Mouse (Mus musculus): ENCODE results near the gene Tnfrsf14. TPM values are rescaled to one million over a fixed set of nuclear protein-coding genes. Genes with fewer than 3 reads are reported as not detected.
A peak's percentile ranks its signal among the peaks of the same experiment; 100 is the strongest.

Gene Tnfrsf14
- 87.7 and 134 TPM in 2 replicates for polyA plus RNA-seq (2012; rRNA removed)

- 24% methylated on average over 12 of the region's 12 CpGs for WGBS
- DNase-seq (ENCODE audit: low read depth, low spot score), result no peak
Measured at GRCm38 (mm10) chr4:154928395-154929087, at the start of gene Tnfrsf14. Gene Tnfrsf14 (minus strand): TSS chr4:154928563.

- DNase-seq (ENCODE audit: low read depth, low spot score), result no peak
- 78% methylated on average over 11 of the region's 11 CpGs for WGBS
Measured at GRCm38 (mm10) chr4:154974163-154974611, 45.8 kb upstream of the Tnfrsf14 start.

DNA sequence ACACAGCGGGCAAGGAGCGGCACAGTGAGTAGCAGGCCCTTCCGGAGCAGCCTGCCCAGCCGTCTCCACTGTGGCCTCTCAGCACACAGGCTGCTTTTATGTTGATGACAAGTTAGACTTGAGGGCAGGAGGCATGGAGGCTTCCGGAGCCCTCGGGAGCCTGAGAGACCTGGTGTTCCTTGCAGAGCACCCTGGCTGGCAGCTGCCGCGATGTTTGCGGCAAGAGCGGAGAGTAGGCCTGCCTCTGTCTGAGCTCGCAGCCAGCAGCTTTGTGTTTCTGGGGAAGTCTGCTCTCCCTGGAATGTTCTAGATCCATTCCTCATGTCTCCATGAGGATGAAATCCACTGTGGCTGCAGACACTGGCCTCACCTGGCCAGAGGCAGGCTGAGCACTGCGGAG lies 44.2 kb upstream of the Tnfrsf14 start:
- 95% methylated on average over 12 of the region's 12 CpGs for WGBS
- DNase-seq (ENCODE audit: low read depth, low spot score), result no peak

DNA sequence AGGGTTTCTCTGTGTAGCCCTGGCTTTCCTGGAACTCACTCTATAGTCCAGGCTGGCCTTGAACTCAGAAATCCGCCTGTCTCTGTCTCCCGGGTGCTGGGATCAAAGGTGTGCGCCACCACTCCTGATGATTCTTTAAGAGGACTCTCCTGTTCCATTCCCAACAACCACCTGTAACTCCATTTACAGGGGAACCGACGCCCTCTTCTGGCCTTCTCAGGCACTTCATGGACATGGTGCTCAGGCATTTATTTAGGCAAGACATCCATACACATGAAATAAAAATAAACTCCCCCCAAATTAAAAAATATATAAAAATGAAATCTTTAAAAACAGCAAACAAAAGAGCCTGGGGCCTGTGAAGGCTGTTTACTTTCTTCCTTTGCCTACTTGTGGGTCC lies 38.8 kb upstream of the Tnfrsf14 start:
- 59% methylated on average over 5 of the region's 5 CpGs for WGBS
- no peak for DNase-seq (ENCODE audit: low read depth, low spot score)

DNA sequence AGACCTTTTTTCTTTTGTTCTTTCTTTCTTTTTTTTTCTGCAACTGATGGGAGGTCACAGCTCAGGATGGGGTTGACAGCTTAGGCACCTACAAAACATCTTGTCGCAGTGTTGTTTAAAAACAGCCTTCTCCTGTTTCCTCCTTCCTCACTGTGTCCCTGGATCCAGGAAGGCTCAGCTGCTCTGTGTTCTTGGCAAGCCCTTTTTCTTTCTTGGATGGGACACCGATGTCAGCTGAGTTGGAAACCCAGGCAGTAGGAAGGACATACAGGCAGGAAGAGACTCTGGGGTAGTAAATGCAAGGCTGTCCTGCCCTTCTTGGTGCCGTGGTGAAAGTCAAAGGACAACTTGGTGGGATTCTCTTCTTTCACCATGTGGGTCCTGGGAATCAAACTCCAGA lies 37.5 kb upstream of the Tnfrsf14 start:
- no peak for DNase-seq (ENCODE audit: low read depth, low spot score)
- WGBS, result 58% methylated on average over 3 of the region's 3 CpGs

GRCm38 (mm10) chr4:154964581-154965235 lies 36.3 kb upstream of the Tnfrsf14 start:
- no peak for DNase-seq (ENCODE audit: low read depth, low spot score)
- WGBS, result under 1% methylated on average over 36 of the region's 36 CpGs

DNA sequence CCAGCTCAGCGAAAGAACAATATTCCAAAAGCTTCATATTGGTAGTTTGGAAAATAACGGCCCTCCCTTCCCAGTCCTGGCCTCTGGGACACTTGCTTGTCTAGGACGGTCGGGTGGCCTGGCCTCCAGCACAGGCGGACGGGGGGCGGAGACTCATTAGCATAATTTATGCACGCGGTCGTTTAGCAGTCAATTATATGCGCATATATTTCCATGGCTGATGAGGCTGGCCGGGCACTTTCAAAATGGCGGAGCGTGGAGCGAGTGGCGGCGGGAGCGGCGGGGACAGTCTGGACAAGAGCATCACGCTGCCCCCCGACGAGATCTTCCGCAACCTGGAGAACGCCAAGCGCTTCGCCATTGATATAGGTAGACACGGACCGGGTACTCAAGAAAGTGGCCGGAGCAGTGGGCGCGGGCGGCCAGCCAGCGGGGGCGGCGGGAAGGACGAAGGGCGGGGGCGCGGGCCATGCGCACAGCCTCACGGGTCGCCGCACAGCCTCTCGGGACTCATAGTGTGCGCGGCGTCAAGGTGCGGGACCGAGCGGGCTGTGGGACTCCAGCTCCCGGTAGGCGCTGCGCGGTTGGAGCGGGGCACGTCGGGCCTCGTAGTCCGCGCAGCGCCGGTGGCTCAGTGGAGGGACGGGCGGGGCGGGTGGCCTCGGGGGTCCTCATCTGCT lies 35.7 kb upstream of the Tnfrsf14 start, which contains the start of gene Pank4:
Gene Pank4, plus strand, starts transcription at position 223 of the 680 bp plus-strand sequence.
- WGBS, result under 1% methylated on average over 66 of the region's 66 CpGs
- DNase-seq (ENCODE audit: low read depth, low spot score), result peak; percentile 85

DNA sequence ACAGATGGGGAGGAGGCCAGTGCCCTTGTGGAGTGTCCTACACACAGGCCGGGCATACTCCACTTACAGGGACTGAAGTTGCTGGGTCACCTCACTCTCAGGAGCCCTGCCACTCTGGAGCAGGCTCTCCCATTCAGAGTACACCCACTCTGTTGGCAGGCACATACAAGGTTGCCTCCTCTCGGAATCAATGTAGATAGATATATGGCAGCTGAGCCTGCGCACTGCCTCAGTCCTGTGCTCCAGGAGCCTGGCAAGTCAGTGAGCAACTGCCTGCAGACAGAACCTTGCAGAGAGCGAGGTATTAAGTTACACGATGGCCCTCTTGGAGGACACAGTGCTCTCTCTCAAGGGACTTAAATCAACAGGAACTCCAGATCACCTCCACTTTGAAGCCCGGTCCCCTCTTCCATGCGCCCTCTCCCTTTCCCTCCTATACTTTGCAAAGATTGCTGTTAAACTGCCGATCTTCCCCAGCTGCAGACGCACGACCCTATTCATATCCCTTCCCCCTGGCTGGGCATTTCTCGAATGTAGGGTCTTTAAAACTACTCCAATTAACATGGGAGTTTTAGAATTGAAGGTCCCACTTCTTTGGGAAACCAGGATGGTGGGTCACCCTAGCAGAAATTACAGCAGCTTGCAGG lies 35.0 kb upstream of the Tnfrsf14 start:
- 70% methylated on average over 11 of the region's 11 CpGs for WGBS

GRCm38 (mm10) chr4:154962683-154963082 lies 34.3 kb upstream of the Tnfrsf14 start:
- no peak for DNase-seq (ENCODE audit: low read depth, low spot score)
- WGBS, result 91% methylated on average over 7 of the region's 7 CpGs

More for the DNA sequence above, 35.0 kb upstream of the Tnfrsf14 start:
- DNase-seq (ENCODE audit: low read depth, low spot score), result no peak

- DNase-seq (ENCODE audit: low read depth, low spot score), result no peak
- 16% methylated on average over 13 of the region's 13 CpGs for WGBS
Measured at GRCm38 (mm10) chr4:154961911-154962310, 33.5 kb upstream of the Tnfrsf14 start.

- no peak for DNase-seq (ENCODE audit: low read depth, low spot score)
- WGBS, result 1% methylated on average over 45 of the region's 47 CpGs
Measured at GRCm38 (mm10) chr4:154961226-154961738, 32.9 kb upstream of the Tnfrsf14 start.

DNA sequence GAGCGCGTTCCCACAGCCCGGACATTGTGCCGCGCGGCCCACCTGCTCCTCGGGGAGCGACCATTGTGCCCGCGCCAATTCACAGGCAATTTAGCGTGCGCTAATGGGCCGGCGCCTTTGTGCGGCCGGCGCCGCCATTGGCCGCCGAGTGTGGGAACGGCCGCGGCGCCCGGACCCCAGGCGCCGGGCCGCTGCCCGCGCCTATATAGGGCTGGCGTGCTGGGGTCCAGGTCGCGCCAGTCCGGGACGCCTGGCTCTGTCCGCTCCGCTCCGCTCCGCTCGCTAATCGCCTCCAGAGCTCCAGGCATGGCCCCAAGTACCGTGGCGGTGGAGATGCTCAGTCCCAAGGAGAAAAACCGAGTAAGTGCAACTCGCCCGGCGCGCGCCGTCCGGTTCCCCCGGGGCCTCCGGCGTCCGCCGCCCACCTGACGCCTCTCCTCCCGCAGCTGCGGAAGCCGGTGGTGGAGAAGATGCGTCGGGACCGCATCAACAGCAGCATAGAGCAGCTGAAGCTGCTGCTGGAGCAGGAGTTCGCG lies 32.4 kb upstream of the Tnfrsf14 start, which contains the start of gene Hes5:
Gene Hes5, plus strand, starts transcription at position 234 of the 536 bp plus-strand sequence.
- WGBS, result 3% methylated on average over 65 of the region's 65 CpGs
- no peak for DNase-seq (ENCODE audit: low read depth, low spot score)

DNA sequence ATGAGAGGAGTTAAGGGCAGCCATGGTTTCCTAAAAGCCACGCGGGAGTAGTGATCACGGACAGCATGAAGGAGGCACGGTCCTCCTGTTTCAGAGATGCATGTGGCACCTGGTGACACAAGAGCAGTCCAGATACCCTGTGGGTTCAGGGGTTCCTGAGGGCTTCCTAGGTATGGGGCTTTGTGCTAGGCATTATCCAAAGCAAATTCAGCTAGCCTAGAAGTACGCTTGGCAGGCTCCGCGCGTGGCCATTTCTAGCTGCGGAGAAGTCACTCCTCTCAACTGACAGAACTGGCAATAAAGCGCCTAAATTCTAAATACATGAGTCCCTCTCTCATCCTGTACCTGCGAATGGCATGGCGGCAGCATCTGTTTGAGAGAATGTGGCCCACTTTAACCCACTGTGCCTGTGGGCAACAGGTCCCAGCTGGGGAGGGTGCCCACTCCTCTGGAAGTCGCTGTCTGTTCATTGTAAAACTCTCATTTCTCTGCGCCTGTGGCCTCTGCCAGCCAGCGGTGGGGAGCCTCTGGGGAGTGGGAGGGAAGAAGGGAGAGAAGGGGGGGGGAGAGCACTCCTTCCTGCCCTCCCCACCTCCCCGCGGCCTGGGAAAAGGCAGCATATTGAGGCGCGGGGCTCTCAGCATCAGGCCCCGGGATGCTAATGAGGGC lies 31.8 kb upstream of the Tnfrsf14 start:
- DNase-seq (ENCODE audit: low read depth, low spot score), result no peak
- 51% methylated on average over 20 of the region's 20 CpGs for WGBS

GRCm38 (mm10) chr4:154958621-154959020 lies 30.3 kb upstream of the Tnfrsf14 start:
- DNase-seq (ENCODE audit: low read depth, low spot score), result no peak
- 51% methylated on average over 8 of the region's 8 CpGs for WGBS

GRCm38 (mm10) chr4:154958171-154958570 lies 29.8 kb upstream of the Tnfrsf14 start:
- DNase-seq (ENCODE audit: low read depth, low spot score), result no peak
- WGBS, result 21% methylated on average over 15 of the region's 15 CpGs

DNA sequence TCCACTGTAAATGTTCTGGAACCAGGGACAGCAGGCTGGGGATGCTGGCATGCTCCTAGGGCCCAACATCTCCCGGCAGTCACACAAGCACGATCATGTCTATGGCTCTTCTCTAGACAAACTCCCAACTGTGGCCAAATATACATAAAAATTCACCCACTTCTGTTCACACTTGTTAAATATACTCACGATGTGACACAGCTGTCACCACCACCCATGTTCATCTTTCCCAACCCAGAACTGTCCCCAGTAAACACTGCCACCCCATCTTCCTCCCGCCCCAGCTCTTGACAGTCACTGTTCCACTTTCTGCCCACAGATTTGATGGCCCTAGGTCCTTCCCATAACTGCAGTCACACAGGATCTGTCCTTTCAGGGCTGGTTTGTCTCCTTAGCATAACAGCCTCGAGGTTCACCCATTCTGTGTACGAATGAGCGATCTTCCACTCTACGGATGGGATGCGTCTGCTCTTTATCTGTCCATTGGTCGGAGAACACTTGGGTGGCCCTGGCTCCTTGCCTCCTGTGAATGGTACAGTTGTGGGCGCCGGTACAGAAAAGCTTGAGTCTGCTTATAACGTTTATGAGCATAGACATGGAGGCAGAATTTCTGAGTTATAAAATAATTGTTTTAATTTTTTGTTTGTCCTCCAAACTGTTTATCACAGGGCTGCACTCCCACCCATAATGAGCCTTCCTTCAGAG lies 29.1 kb upstream of the Tnfrsf14 start:
- no peak for DNase-seq (ENCODE audit: low read depth, low spot score)
- 66% methylated on average over 13 of the region's 13 CpGs for WGBS

DNA sequence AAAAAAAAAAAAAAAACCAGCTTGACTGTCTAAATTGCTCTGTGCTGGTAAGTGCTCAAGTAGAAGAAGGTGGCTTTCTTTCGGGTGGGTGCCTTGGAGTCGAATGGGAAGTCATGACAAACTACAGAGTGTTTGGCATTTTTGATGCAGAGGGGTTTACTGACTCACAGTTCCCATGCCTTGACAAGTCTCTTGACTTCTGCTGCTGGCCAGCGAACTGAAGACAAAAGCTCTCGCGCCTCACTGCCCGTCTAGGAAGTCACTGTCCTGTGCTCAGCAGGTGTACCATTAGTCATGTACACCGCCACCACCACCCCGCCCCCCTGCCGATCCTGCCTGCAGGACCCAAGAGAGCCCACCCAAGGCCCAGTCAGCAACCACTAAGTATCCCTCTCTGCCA lies 28.2 kb upstream of the Tnfrsf14 start:
- DNase-seq (ENCODE audit: low read depth, low spot score), result no peak
- WGBS, result 69% methylated on average over 9 of the region's 9 CpGs

DNA sequence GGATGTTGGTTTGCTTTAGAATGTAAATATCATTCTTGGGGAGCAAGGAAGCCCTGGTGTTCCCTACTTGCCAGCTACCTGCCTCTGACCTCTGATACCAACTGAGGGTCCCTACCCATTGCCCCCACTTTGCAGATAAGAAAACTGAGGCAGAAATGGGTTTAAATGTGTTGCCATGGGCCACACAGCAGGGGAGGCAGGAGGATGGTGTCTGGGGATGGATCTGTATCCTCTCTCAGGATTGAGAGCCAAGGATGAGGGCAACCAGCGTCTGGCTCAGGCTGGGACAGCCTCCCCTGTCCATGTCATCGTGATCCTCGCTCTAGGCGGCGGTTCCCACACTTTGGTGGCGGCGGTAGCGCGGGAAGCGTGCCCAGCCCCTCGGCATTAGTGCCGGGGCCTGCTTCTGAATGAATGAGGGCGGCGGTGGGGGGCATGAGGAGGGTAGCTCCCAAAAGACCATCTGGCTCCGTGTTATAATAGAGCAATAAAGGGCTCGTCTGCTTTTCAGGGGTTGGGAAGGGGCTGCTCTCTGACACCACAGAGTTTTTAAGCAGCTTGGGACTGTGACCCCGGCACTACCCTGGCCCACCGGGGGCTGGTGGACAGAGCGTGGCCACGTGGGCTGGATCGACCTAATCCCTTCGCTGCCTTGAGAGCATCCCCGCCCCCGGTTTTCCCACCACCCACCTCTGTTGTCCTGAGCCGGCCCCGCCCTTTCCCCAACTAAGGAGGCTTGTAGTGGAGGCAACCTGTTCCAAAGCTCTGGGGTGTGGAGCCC lies 24.3 kb upstream of the Tnfrsf14 start:
- DNase-seq (ENCODE audit: low read depth, low spot score), result no peak
- 7% methylated on average over 26 of the region's 26 CpGs for WGBS
